Mouse (Mus musculus) cortical plate, adult 2 months (tissue): Measurements from ENCODE around the gene Atf7ip. TPM values are rescaled to one million over a fixed set of nuclear protein-coding genes. Genes with fewer than 3 reads are reported as not detected.

Source experiments
- H3K27ac ChIP-seq: fragments of 200-500 bp; 2 replicates; pipeline ENCODE4 v1.5.1; 2012; ENCODE audit warnings: low read length, control low read depth, inconsistent platforms; ENCODE audit not compliant: insufficient read depth
- H3K4me1 ChIP-seq: fragments of 200-500 bp; 2 replicates; pipeline ENCODE4 v1.6.1; 2011; ENCODE audit warnings: low read length; ENCODE audit not compliant: control insufficient read depth, insufficient read depth
- H3K4me3 ChIP-seq: fragments of 200-500 bp; 2 replicates; pipeline ENCODE4 v1.5.1; 2011; ENCODE audit warnings: mild to moderate bottlenecking, low read length, control low read depth; ENCODE audit not compliant: insufficient read depth
- CTCF ChIP-seq: fragments of 200-500 bp; IDR thresholded peaks from 2 replicates; pipeline ENCODE4 v1.5.1; 2011; ENCODE audit warnings: mild to moderate bottlenecking, control low read depth, low read length; ENCODE audit not compliant: insufficient read depth; ENCODE audit errors: extremely low read depth
- POLR2A ChIP-seq: fragments of 200-500 bp; IDR thresholded peaks from 2 replicates; pipeline ENCODE4 v1.6.1; 2011; ENCODE audit warnings: mild to moderate bottlenecking, low read length, control low read depth; ENCODE audit not compliant: insufficient read depth; ENCODE audit errors: extremely low read depth
- polyA plus RNA-seq: library from polyadenylated mRNA; depleted of rRNA; stranded (reverse); fragments of >200 nt; gene quantifications from 2 replicates; pipeline ENCODE4 v1.2.3, GENCODE M21; 2012

Gene Atf7ip
- polyA plus RNA-seq, 1 experiment = 39.5 TPM

- Histone ChIP-seq H3K4me1 (no peaks in the 10 kb centered on the region), H3K27ac (no peak overlapping the region), H3K4me3 (no peak overlapping the region)
- TF ChIP-seq POLR2A (no peak), CTCF (peak; percentile 68)
These were observed 114.6 kb downstream of the Atf7ip start for GRCm38 (mm10) chr6:136620361-136621139.

- no peak for TF ChIP-seq CTCF
- no peak for TF ChIP-seq POLR2A
- Histone ChIP-seq H3K27ac (no peak overlapping the region), H3K4me1 (no peaks in the 10 kb centered on the region), H3K4me3 (no peak overlapping the region)
These were observed 119.5 kb downstream of the Atf7ip start for GRCm38 (mm10) chr6:136625421-136625820.

- Histone ChIP-seq H3K4me3 (no peak overlapping the region), H3K27ac (no peak overlapping the region), H3K4me1 (no peaks in the 10 kb centered on the region)
- TF ChIP-seq CTCF (no peak), POLR2A (no peak)
These were observed 123.7 kb downstream of the Atf7ip start for GRCm38 (mm10) chr6:136629639-136630038.

- no peak overlapping the region for H3K27ac ChIP-seq
- TF ChIP-seq CTCF (no peak), POLR2A (no peak)
- no peaks in the 10 kb centered on the region for H3K4me1 ChIP-seq
- H3K4me3 ChIP-seq = no peak overlapping the region
These were observed 125.6 kb downstream of the Atf7ip start for GRCm38 (mm10) chr6:136631519-136631918.

GRCm38 (mm10) chr6:136631945-136632534 is 126.1 kb downstream of the Atf7ip start:
- TF ChIP-seq POLR2A = no peak
- no peak for TF ChIP-seq CTCF
- H3K27ac ChIP-seq = no peak overlapping the region
- no peak overlapping the region for H3K4me3 ChIP-seq
- H3K4me1 ChIP-seq = no peaks in the 10 kb centered on the region

GRCm38 (mm10) chr6:136633154-136633553 is 127.2 kb downstream of the Atf7ip start:
- H3K27ac ChIP-seq = no peak overlapping the region

GRCm38 (mm10) chr6:136633719-136634118 is 127.8 kb downstream of the Atf7ip start:
- TF ChIP-seq POLR2A = no peak
- no peak for TF ChIP-seq CTCF
- Histone ChIP-seq H3K4me3 (no peak overlapping the region), H3K27ac (no peak overlapping the region), H3K4me1 (no peaks in the 10 kb centered on the region)

More at GRCm38 (mm10) chr6:136633154-136633553, 127.2 kb downstream of the Atf7ip start:
- TF ChIP-seq POLR2A (no peak), CTCF (no peak)
- no peak overlapping the region for H3K4me3 ChIP-seq
- H3K4me1 ChIP-seq = no peaks in the 10 kb centered on the region

- Histone ChIP-seq H3K4me3 (no peak overlapping the region), H3K4me1 (no peaks in the 10 kb centered on the region), H3K27ac (no peak overlapping the region)
- TF ChIP-seq CTCF = no peak
- TF ChIP-seq POLR2A = no peak
These were observed 129.0 kb downstream of the Atf7ip start for GRCm38 (mm10) chr6:136634982-136635381.

- Histone ChIP-seq H3K27ac (no peak overlapping the region), H3K4me1 (no peaks in the 10 kb centered on the region), H3K4me3 (no peak overlapping the region)
- TF ChIP-seq POLR2A = no peak
- no peak for TF ChIP-seq CTCF
These were observed 138.2 kb downstream of the Atf7ip start for GRCm38 (mm10) chr6:136644171-136644570.

- H3K4me1 ChIP-seq = no peaks in the 10 kb centered on the region
- H3K4me3 ChIP-seq = no peak overlapping the region
- TF ChIP-seq CTCF = no peak
- no peak for TF ChIP-seq POLR2A
- no peak overlapping the region for H3K27ac ChIP-seq
These were observed 139.8 kb downstream of the Atf7ip start for GRCm38 (mm10) chr6:136645754-136646153.
